Mouse (Mus musculus) kidney, postnatal 14 days (tissue): ENCODE data around the gene Samt4.
"Not testable (repeated sequence)": the region's sequence is repeated elsewhere in the genome, so short reads cannot be mapped to it uniquely, and the experiment has no call there.

Source experiments
- DNase-seq: peaks from one replicate; pipeline ENCODE4 v3.0.0; 2022; ENCODE audit warnings: mixed read lengths

Samt4 gene

GRCm38 (mm10) chrX:154481702-154482101, at the start of gene Samt4:
Gene Samt4, plus strand, starts transcription at chrX:154482002.
- no peak for DNase-seq

- DNase-seq: not testable (repeated sequence)
Observed at GRCm38 (mm10) chrX:154443696-154444095, 38.1 kb upstream of the Samt4 start.

- DNase-seq: not testable (repeated sequence)
Observed at GRCm38 (mm10) chrX:154468386-154468785, 13.4 kb upstream of the Samt4 start.
